Mouse (Mus musculus) liver, embryonic 13.5 days (tissue): Measurements from ENCODE around the gene Sdc3. TPM values are rescaled to one million over a fixed set of nuclear protein-coding genes. Genes with fewer than 3 reads are reported as not detected.

Experiments used
- ATAC-seq: fragments of 200-750 bp; cut with Nextera tagmentation; 2 replicates; pipeline ENCODE4 v1.8.0; 2017; ENCODE audit warnings: low read depth, mild to moderate bottlenecking, moderate number of reproducible peaks, moderate library complexity
- DNase-seq: peaks from one replicate; pipeline ENCODE4 v3.0.0; 2022
- H3K27ac ChIP-seq: fragments of 300-500 bp; sonication (generic); 2 replicates; pipeline ENCODE4 v1.5.1; 2015; ENCODE audit warnings: moderate library complexity, mild to moderate bottlenecking, inconsistent platforms
- H3K27me3 ChIP-seq: fragments of 300-500 bp; sonication (generic); 2 replicates; pipeline ENCODE4 v1.6.1; 2015; ENCODE audit warnings: mild to moderate bottlenecking, inconsistent platforms
- H3K36me3 ChIP-seq: fragments of 300-500 bp; sonication (generic); 2 replicates; pipeline ENCODE4 v1.6.1; 2015; ENCODE audit warnings: mild to moderate bottlenecking, inconsistent platforms
- H3K4me1 ChIP-seq: fragments of 300-500 bp; sonication (generic); replicated peaks from 2 replicates; pipeline ENCODE4 v1.6.1; 2015; ENCODE audit warnings: inconsistent platforms
- H3K4me2 ChIP-seq: fragments of 300-500 bp; sonication (generic); 2 replicates; pipeline ENCODE4 v1.6.1; 2015; ENCODE audit warnings: inconsistent platforms, mild to moderate bottlenecking, moderate library complexity
- H3K4me3 ChIP-seq: fragments of 300-500 bp; sonication (generic); replicated peaks from 2 replicates; pipeline ENCODE4 v1.5.1; 2015; ENCODE audit warnings: mild to moderate bottlenecking, inconsistent platforms
- H3K9ac ChIP-seq: fragments of 300-500 bp; sonication (generic); 2 replicates; pipeline ENCODE4 v1.6.1; 2015; ENCODE audit warnings: mild to moderate bottlenecking, inconsistent platforms
- H3K9me3 ChIP-seq: fragments of 300-500 bp; sonication (generic); replicated peaks from 2 replicates; pipeline ENCODE4 v1.6.1; 2016; ENCODE audit warnings: inconsistent platforms
- WGBS: fragments of 180-500 bp; shearing (Covaris S2); methylation state at CpG from one replicate; pipeline ENCODE4 v1.1.7; 2015; ENCODE audit not compliant: insufficient replicate concordance; 5-methylcytosine and 5-hydroxymethylcytosine counted together
- polyA plus RNA-seq: library from polyadenylated mRNA; unstranded; fragments of >200 nt; fragmentation: Nextera tagmentation; extraction: Ambion mirVana; gene quantifications from 2 replicates; pipeline ENCODE4 v1.2.1, GENCODE M21; 2015

Sdc3 gene
- polyA plus RNA-seq, 1 experiment from 2014 or later, result 5.3 TPM

DNA sequence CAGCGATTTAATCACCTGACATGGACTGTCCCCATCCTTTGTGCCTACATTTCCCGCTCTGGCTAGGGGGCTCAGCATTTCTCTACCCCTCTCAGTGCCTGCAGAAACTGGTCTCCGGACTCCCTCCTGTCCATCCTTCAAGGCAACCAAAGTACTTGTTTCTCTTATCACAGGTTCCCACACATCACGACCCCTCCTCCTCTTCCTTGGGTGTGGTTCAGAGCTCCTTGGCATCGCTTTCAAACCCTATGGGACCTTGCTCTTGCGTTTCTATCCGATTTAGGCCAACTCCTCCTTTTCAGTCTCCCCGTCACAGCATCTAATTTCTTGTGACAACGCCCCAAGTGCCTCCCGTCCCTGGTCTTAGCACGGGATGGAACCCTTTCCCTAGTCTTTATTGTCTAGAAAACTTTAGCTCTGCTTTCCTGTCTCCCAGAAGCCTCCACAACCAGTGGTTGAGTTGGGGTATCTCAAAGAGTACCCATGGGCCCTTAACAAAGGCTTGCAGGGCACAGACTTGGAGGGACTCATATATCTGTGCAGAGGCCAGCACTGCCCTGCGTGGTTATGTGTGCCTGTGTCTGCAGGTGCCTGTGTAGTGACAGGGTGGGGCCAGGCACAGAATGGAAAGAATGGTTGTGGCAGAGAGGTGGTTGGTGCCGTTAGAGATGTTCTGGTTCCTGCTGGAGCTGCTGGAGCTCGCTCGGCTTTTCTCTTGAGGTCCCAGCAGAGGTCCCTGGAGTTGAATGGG is 68.7 kb downstream of the Sdc3 start:
- DNase-seq (no peak), ATAC-seq (no peak)
- Histone ChIP-seq H3K4me3 (no peak overlapping the region), H3K27me3 (peaks cover 36% of the 10 kb centered on the region), H3K4me2 (no peak overlapping the region), H3K4me1 (no peaks in the 10 kb centered on the region), H3K36me3 (no peaks in the 10 kb centered on the region), H3K9me3 (no peaks in the 10 kb centered on the region), H3K9ac (no peak overlapping the region), H3K27ac (no peak overlapping the region)
- WGBS, result 30% methylated on average over 15 of the region's 15 CpGs

GRCm38 (mm10) chr4:130861653-130862208 is 69.4 kb downstream of the Sdc3 start:
- no peaks in the 10 kb centered on the region for H3K4me1 ChIP-seq
- no peak overlapping the region for H3K27ac ChIP-seq
- no peaks in the 10 kb centered on the region for H3K36me3 ChIP-seq
- no peak overlapping the region for H3K4me2 ChIP-seq
- no peak overlapping the region for H3K9ac ChIP-seq
- H3K4me3 ChIP-seq, result no peak overlapping the region
- DNase-seq (no peak), ATAC-seq (no peak)
- WGBS, result 6% methylated on average over 30 of the region's 30 CpGs
- no peaks in the 10 kb centered on the region for H3K9me3 ChIP-seq
- H3K27me3 ChIP-seq, result peaks cover 42% of the 10 kb centered on the region

- 40% methylated on average over 5 of the region's 5 CpGs for WGBS
- H3K4me3 ChIP-seq, result no peak overlapping the region
- H3K9me3 ChIP-seq, result no peaks in the 10 kb centered on the region
- no peak for DNase-seq
- H3K27me3 ChIP-seq, result peaks cover 49% of the 10 kb centered on the region
- no peak overlapping the region for H3K9ac ChIP-seq
- ATAC-seq, result no peak
- H3K27ac ChIP-seq, result no peak overlapping the region
- H3K4me1 ChIP-seq, result no peaks in the 10 kb centered on the region
- H3K36me3 ChIP-seq, result no peaks in the 10 kb centered on the region
- H3K4me2 ChIP-seq, result no peak overlapping the region
Observed at GRCm38 (mm10) chr4:130862538-130862937, 70.2 kb downstream of the Sdc3 start.

- WGBS, result 41% methylated on average over 8 of the region's 9 CpGs
- Histone ChIP-seq H3K27me3 (peaks cover 49% of the 10 kb centered on the region), H3K9ac (no peak overlapping the region), H3K9me3 (no peaks in the 10 kb centered on the region), H3K27ac (no peak overlapping the region), H3K4me3 (no peak overlapping the region), H3K4me1 (no peaks in the 10 kb centered on the region), H3K36me3 (no peaks in the 10 kb centered on the region), H3K4me2 (no peak overlapping the region)
- DNase-seq (no peak), ATAC-seq (no peak)
Observed at GRCm38 (mm10) chr4:130865460-130865859, 73.1 kb downstream of the Sdc3 start.

GRCm38 (mm10) chr4:130865901-130866371 is 73.6 kb downstream of the Sdc3 start:
- ATAC-seq, result no peak
- whole genome bisulfite sequencing, result 40% methylated on average over 8 of the region's 8 CpGs
- no peaks in the 10 kb centered on the region for H3K4me1 ChIP-seq
- peaks cover 44% of the 10 kb centered on the region for H3K27me3 ChIP-seq
- no peaks in the 10 kb centered on the region for H3K9me3 ChIP-seq
- no peaks in the 10 kb centered on the region for H3K36me3 ChIP-seq
- H3K4me2 ChIP-seq, result no peak overlapping the region
- no peak overlapping the region for H3K9ac ChIP-seq
- no peak overlapping the region for H3K4me3 ChIP-seq
- no peak overlapping the region for H3K27ac ChIP-seq
- no peak for DNase-seq

- Histone ChIP-seq H3K27me3 (peaks cover 26% of the 10 kb centered on the region), H3K9me3 (no peaks in the 10 kb centered on the region), H3K36me3 (no peaks in the 10 kb centered on the region), H3K27ac (no peak overlapping the region), H3K9ac (no peak overlapping the region), H3K4me1 (no peaks in the 10 kb centered on the region), H3K4me2 (no peak overlapping the region), H3K4me3 (no peak overlapping the region)
- ATAC-seq, result no peak
- 44% methylated on average over 6 of the region's 6 CpGs for WGBS
- DNase-seq, result no peak
Observed at GRCm38 (mm10) chr4:130867940-130868339, 75.6 kb downstream of the Sdc3 start.

DNA sequence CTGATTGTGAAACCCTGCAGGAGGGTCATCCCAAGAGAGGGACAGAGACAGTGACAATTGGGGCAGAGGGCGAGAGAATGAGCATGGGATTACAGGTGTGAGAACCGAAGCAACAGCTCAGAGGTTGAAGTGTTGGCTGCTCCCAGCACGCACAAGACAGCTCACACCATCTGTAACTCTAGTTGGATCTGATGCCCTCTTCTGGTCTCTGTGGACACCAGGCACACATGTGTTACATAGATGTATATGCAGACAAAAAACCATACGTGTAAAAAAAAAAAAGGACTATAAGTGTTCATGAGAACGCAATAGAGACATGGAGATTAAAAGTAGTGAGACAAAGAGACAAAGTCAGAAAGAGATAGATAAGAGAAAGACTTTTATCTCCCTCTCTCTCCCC is 76.5 kb downstream of the Sdc3 start:
- WGBS, result 31% methylated on average over 5 of the region's 5 CpGs
- Histone ChIP-seq H3K4me3 (no peak overlapping the region), H3K4me2 (no peak overlapping the region), H3K9me3 (no peaks in the 10 kb centered on the region), H3K9ac (no peak overlapping the region), H3K27me3 (peaks cover 22% of the 10 kb centered on the region), H3K4me1 (no peaks in the 10 kb centered on the region), H3K36me3 (no peaks in the 10 kb centered on the region), H3K27ac (no peak overlapping the region)
- DNase-seq, result no peak
- no peak for ATAC-seq

GRCm38 (mm10) chr4:130872414-130872813 is 80.1 kb downstream of the Sdc3 start:
- no peak overlapping the region for H3K27ac ChIP-seq
- no peak overlapping the region for H3K4me3 ChIP-seq
- WGBS, result 53% methylated on average over 11 of the region's 11 CpGs
- ATAC-seq, result no peak
- no peaks in the 10 kb centered on the region for H3K36me3 ChIP-seq
- H3K27me3 ChIP-seq, result peaks cover 27% of the 10 kb centered on the region; the same call in 1 of the 2 replicates
- H3K4me2 ChIP-seq, result no peak overlapping the region
- no peak overlapping the region for H3K9ac ChIP-seq
- H3K9me3 ChIP-seq, result no peaks in the 10 kb centered on the region
- DNase-seq, result no peak
- no peaks in the 10 kb centered on the region for H3K4me1 ChIP-seq

DNA sequence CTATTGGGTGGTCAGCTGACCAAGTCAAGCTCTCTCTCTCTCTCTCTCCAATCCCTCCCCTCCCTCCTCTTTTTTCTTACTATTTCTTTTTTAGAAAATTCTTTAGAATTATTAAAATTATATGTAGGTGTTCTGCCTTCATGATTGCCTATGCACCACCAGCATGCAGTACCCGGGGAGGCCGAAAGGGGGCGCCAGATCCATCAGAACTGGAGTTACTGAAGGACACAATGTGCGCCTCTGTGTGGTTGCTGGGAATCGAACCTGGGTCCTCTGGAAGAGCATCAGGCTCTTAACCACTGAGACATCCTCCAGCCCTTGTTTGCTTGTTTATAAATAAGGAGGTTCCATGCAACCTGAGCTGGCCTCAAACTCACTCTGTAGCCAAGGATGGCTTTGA is 81.1 kb downstream of the Sdc3 start:
- Histone ChIP-seq H3K4me1 (0 out of 2 replicates have a peak, but pooled peaks cover 2% of the 10 kb centered on the region), H3K27me3 (peaks cover 24% of the 10 kb centered on the region; the same call in 1 of the 2 replicates), H3K9me3 (no peaks in the 10 kb centered on the region), H3K36me3 (no peaks in the 10 kb centered on the region), H3K4me2 (no peak overlapping the region), H3K27ac (no peak overlapping the region), H3K4me3 (no peak overlapping the region), H3K9ac (no peak overlapping the region)
- DNase-seq, result no peak
- WGBS, result 56% methylated on average over 5 of the region's 5 CpGs
- ATAC-seq, result no peak

DNA sequence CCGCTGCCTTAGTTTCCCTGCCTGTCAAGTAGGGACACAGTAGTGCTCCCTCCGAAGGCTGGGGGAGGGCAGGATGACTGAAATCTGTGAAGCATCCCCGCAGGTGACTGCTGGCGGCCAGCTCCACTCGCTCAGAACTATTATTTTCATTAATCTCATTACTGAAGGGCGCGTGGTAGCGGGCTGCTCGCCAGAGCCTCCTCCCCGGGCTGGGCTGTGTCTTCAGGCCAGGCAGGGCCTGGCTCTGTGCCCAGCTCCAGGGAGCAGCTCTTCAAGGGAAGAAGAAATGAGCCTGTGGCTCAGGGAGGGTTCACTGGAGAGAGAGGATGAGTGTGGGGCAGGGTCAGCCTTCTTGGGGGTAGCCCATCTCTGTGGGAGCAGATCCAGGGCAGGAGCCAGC is 82.3 kb downstream of the Sdc3 start:
- no peak overlapping the region for H3K9ac ChIP-seq

More for the DNA sequence above, 82.3 kb downstream of the Sdc3 start:
- H3K4me1 ChIP-seq, result 0 out of 2 replicates have a peak, but pooled peaks cover 2% of the 10 kb centered on the region
- no peak overlapping the region for H3K27ac ChIP-seq
- WGBS, result 35% methylated on average over 10 of the region's 10 CpGs
- H3K27me3 ChIP-seq, result peaks cover 24% of the 10 kb centered on the region; the same call in 1 of the 2 replicates
- no peak for DNase-seq
- no peak overlapping the region for H3K4me3 ChIP-seq
- no peaks in the 10 kb centered on the region for H3K36me3 ChIP-seq
- H3K4me2 ChIP-seq, result no peak overlapping the region
- no peak for ATAC-seq
- H3K9me3 ChIP-seq, result no peaks in the 10 kb centered on the region
